Mouse (Mus musculus) midbrain, embryonic 12.5 days (tissue): Measurements from ENCODE around the gene Trpm2. TPM values are rescaled to one million over a fixed set of nuclear protein-coding genes. Genes with fewer than 3 reads are reported as not detected.

ENCODE experiments used
- ATAC-seq: fragments of 200-750 bp; cut with Nextera tagmentation; 2 replicates; pipeline ENCODE4 v1.8.0; 2017; ENCODE audit warnings: low read depth, moderate TSS enrichment, moderate library complexity; ENCODE audit not compliant: low FRiP score
- H3K27ac ChIP-seq: fragments of 300-500 bp; sonication (generic); replicated peaks from 2 replicates; pipeline ENCODE4 v1.5.1; 2016; ENCODE audit warnings: mild to moderate bottlenecking
- H3K27me3 ChIP-seq: fragments of 300-500 bp; sonication (generic); 2 replicates; pipeline ENCODE4 v1.6.1; 2016; ENCODE audit warnings: mild to moderate bottlenecking
- H3K36me3 ChIP-seq: fragments of 300-500 bp; sonication (generic); 2 replicates; pipeline ENCODE4 v1.6.1; 2016
- H3K4me1 ChIP-seq: fragments of 300-500 bp; sonication (generic); 2 replicates; pipeline ENCODE4 v1.6.1; 2016
- H3K4me2 ChIP-seq: fragments of 300-500 bp; sonication (generic); replicated peaks from 2 replicates; pipeline ENCODE4 v1.6.1; 2016; ENCODE audit warnings: mild to moderate bottlenecking, moderate library complexity
- H3K4me3 ChIP-seq: fragments of 300-500 bp; sonication (generic); 2 replicates; pipeline ENCODE4 v1.5.1; 2016; ENCODE audit warnings: mild to moderate bottlenecking
- H3K9ac ChIP-seq: fragments of 300-500 bp; sonication (generic); replicated peaks from 2 replicates; pipeline ENCODE4 v1.6.1; 2016; ENCODE audit warnings: mild to moderate bottlenecking, moderate library complexity
- H3K9me3 ChIP-seq: fragments of 300-500 bp; sonication (generic); 2 replicates; pipeline ENCODE4 v1.6.1; 2016; ENCODE audit warnings: mild to moderate bottlenecking
- WGBS: fragments of 180-500 bp; shearing (Covaris S2); methylation state at CpG from one replicate; pipeline ENCODE4 v1.1.7; 2016; 5-methylcytosine and 5-hydroxymethylcytosine counted together
- polyA plus RNA-seq: library from polyadenylated mRNA; unstranded; fragments of >200 nt; fragmentation: Nextera tagmentation; extraction: Ambion mirVana; gene quantifications from 2 replicates; pipeline ENCODE4 v1.2.1, GENCODE M21; 2016

The Trpm2 gene
- polyA plus RNA-seq, 1 experiment from 2014 or later, result 1.5 TPM

DNA sequence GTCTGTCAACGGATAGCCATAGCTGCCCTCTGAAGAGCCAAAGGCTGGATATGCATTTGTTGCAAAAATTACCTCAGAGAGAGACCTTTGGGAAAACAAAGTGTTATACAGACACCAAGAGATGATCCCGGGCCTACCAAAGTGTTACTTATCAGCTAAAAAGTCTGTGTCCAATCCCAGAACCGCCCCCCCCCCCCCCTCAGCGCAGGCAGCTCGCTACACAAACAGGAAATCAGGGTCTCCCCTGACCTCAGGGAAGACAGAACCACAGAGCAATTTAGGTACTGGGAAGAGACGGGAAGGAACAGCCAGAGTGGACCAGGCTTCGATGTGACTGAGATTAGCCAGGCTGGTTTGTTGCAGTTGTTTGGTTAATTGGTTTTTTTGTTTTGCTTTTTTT is 36.8 kb upstream of the Trpm2 start:
- WGBS, result 58% methylated on average over 7 of the region's 7 CpGs
- H3K9me3 ChIP-seq, result no peaks in the 10 kb centered on the region
- no peak overlapping the region for H3K4me3 ChIP-seq
- H3K27me3 ChIP-seq, result peaks cover 7% of the 10 kb centered on the region
- H3K4me1 ChIP-seq, result peaks cover 35% of the 10 kb centered on the region
- H3K36me3 ChIP-seq, result peaks cover 8% of the 10 kb centered on the region
- no peak overlapping the region for H3K27ac ChIP-seq
- H3K9ac ChIP-seq, result 0 out of 2 replicates have a peak overlapping the region, but pooled peaks have one; percentile 11
- no peak for ATAC-seq
- H3K4me2 ChIP-seq, result 0 out of 2 replicates have a peak overlapping the region, but pooled peaks have one; percentile 17

DNA sequence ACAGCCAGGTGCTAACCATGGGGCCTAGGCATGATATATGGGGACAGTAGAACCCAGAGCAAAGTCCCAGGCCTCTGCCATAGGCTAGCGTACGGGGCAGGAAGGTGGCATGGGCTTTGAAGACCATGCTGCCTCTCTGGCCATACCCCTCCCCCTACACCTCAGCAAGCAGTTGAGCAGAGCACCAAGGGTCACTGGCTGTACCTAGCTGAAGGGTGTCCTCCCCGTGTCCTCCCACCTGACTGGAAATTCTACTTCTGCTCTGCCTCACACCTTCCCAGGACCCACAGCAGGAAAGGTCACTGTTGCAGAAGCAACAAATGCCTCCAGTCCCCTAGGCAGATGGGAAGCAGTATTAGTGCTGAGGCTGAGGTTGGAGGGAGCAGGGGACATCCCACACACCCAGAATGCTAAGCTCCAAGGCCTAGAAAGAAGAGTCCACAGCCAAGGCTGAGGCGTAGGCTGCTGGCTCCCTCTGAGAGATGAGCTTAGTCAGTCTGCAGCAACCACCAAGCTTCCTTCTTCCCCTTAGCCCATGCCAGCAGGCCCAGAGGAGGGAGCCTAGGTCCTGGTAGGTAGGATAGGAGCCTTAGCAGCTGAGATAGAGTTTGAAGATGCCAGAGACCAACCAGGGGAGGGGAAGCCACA is 35.6 kb upstream of the Trpm2 start:
- WGBS, result 82% methylated on average over 4 of the region's 4 CpGs

DNA sequence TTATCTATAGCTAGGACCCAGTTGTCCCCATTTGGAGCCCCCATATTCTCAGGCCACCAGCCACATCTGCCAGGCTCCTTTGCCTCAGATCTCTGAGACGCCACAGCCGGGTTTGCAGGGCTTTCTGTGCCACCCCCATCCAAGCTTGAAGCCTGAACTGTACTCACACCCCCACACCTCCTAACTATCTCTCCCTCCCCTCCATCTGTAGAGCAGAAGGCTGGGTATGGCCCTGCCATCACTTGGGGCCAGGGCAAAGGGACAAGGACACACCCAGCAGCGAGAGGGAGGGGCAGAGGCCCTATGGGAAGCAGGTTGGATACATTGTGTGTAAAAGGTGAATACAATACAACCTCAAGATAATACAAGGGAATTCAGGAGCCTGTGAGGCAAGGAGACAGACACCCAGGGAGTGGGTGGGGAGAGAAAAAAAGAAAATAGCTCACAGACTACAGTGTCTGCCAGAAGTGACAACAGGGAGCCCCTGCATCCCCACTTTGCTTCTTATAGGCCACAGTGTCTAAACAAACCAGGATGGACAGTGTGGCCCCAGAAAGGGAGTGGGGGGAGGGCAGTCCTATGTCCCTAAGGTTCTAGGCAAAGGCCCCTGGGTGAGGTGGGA is 34.2 kb upstream of the Trpm2 start:
- ATAC-seq, result no peak
- Histone ChIP-seq H3K9ac (no peak overlapping the region), H3K9me3 (no peaks in the 10 kb centered on the region), H3K27me3 (no peaks in the 10 kb centered on the region), H3K27ac (no peak overlapping the region), H3K4me3 (no peak overlapping the region), H3K4me1 (peaks cover 32% of the 10 kb centered on the region), H3K4me2 (no peak overlapping the region), H3K36me3 (peaks cover 34% of the 10 kb centered on the region)
- WGBS, result 89% methylated on average over 3 of the region's 3 CpGs

More for the DNA sequence above, 35.6 kb upstream of the Trpm2 start:
- Histone ChIP-seq H3K9me3 (no peaks in the 10 kb centered on the region), H3K27me3 (peaks cover 6% of the 10 kb centered on the region), H3K9ac (no peak overlapping the region), H3K4me1 (peaks cover 35% of the 10 kb centered on the region), H3K36me3 (peaks cover 21% of the 10 kb centered on the region), H3K27ac (no peak overlapping the region), H3K4me2 (no peak overlapping the region), H3K4me3 (no peak overlapping the region)
- ATAC-seq, result no peak

DNA sequence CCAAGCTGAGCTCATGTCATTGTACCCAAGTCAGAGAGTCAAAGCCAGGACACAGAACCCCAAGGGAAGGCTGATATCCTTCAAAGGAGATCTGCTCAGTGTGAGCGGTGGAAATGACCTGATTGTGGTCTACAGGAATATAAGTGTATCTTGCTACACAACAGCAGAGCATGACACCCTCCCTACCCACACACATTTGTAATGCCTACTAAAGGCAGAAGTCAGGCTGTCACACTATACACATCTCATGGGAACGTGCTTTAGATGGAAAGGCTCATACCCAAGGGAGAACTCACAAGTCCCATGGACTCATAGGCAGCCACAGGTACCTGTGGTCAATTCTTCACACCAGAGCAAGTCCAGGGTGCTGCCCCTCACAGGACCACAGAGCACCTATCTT is 32.0 kb upstream of the Trpm2 start:
- Histone ChIP-seq H3K27me3 (no peaks in the 10 kb centered on the region), H3K4me1 (peaks cover 17% of the 10 kb centered on the region), H3K4me3 (no peak overlapping the region), H3K36me3 (peaks cover 55% of the 10 kb centered on the region), H3K9me3 (no peaks in the 10 kb centered on the region), H3K9ac (no peak overlapping the region), H3K4me2 (no peak overlapping the region), H3K27ac (no peak overlapping the region)
- 85% methylated on average over 2 of the region's 2 CpGs for WGBS
- ATAC-seq, result no peak

DNA sequence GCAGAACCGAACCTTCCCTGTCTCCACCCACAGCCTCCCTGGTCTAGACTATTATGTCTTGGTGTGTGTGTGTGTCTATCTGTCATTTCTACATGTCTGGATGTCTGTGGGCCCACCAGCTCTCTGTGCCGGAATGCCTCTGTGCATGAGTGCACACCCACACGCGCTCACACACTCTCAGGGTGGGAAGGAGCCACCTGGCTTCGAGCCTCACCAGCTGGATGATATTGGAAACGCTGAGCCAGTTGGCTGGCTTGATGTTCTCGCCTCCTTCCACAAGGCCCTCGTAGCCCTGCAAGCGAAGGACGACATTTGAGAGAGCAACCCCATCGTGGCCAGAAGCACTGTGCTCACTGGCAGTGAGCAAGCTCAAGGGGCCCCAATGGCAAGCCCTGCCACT is 31.4 kb upstream of the Trpm2 start:
- Histone ChIP-seq H3K27ac (no peak overlapping the region), H3K4me2 (no peak overlapping the region), H3K27me3 (no peaks in the 10 kb centered on the region), H3K4me3 (no peak overlapping the region), H3K4me1 (peaks cover 12% of the 10 kb centered on the region), H3K36me3 (peaks cover 59% of the 10 kb centered on the region), H3K9ac (no peak overlapping the region), H3K9me3 (no peaks in the 10 kb centered on the region)
- no peak for ATAC-seq
- 94% methylated on average over 11 of the region's 11 CpGs for WGBS

DNA sequence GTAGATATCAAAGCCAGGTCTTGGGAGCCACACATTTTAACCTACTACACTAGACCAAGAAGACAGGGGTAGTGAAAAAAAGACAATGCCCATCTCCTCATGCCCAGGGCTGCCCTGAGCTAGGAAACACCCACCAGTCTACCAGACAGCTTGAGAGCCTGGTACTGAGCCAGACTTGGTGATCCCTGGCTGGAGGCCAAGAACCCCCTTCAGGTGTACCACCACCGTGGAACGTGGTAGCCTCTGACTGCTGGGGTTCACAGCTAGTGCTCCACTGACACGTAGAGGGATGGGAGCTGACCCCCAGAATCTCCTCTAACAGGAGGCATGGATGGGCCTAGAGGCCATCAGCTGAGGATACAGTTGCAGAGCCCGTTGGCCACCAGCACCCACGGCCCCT is 29.8 kb upstream of the Trpm2 start:
- no peak overlapping the region for H3K27ac ChIP-seq
- ATAC-seq, result no peak

DNA sequence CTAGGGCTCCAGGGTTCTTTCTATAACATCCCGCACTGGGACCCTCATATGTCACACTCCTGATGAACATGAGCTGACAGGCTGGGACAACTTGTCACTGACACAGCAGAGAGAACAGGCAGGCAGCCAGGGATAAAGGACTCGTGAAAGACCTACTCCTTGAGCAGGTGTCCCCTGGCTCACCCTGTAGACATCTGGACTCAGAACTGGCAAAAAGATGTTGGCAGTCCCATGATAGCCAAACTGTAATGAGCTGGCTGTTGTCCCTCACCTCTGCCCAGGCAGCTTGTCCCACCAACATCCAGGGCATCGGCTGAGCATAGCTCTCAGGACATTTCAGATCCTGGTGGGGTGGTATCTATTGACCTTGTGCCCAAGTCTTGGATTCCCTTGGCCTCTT is 25.3 kb upstream of the Trpm2 start:
- Histone ChIP-seq H3K4me1 (no peaks in the 10 kb centered on the region), H3K9me3 (no peaks in the 10 kb centered on the region), H3K27ac (no peak overlapping the region), H3K27me3 (no peaks in the 10 kb centered on the region), H3K4me3 (no peak overlapping the region), H3K9ac (no peak overlapping the region), H3K4me2 (no peak overlapping the region), H3K36me3 (peaks cover 92% of the 10 kb centered on the region)
- no peak for ATAC-seq
- WGBS, result 92% methylated on average over 3 of the region's 3 CpGs

More for the DNA sequence above, 29.8 kb upstream of the Trpm2 start:
- Histone ChIP-seq H3K4me3 (no peak overlapping the region), H3K9ac (no peak overlapping the region), H3K36me3 (peaks cover 75% of the 10 kb centered on the region), H3K27me3 (no peaks in the 10 kb centered on the region), H3K9me3 (no peaks in the 10 kb centered on the region), H3K4me2 (no peak overlapping the region), H3K4me1 (no peaks in the 10 kb centered on the region)
- WGBS, result 96% methylated on average over 5 of the region's 5 CpGs

DNA sequence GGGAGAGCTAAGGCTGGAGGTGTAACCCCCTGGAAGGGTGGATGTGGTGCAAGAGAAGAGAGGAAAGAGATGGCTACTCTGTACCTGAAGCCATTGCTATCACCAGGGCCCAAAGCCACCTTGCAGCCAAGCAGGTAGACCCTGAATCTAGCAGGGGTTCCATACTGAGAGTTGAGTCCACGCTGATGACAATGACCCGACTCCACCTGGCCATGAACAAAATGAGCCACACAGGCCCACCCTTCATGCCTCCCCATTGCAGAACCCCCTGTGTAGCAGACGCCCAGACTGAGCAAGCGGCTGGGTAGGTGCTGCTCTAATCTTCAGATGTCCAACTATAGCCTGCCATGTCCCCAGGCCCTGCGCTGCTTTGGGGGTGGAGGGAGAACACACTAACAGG is 15.4 kb upstream of the Trpm2 start:
- Histone ChIP-seq H3K36me3 (peaks cover 47% of the 10 kb centered on the region), H3K4me3 (no peak overlapping the region), H3K9me3 (no peaks in the 10 kb centered on the region), H3K27me3 (no peaks in the 10 kb centered on the region), H3K4me1 (no peaks in the 10 kb centered on the region), H3K27ac (no peak overlapping the region), H3K9ac (no peak overlapping the region), H3K4me2 (no peak overlapping the region)
- WGBS, result 72% methylated on average over 5 of the region's 5 CpGs
- no peak for ATAC-seq

DNA sequence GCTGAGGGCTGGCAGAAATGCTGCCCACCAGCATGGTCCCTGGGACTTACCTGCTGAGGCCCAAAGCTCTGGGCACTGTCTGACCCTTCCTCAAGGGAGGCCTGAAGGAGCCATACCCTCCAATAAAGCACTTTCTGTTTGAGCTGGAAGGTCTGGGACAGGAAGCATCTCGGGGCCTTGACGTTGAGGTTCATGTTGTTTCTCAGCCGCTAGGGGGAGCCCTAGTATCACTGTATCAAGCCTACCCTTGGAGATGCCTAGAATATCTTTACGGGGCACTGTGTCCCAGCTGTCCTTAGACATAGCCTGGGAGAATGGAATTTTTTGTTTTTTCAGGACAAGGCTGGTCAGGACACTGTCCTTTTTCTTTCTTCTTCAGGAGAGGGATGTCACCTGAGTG is 14.3 kb upstream of the Trpm2 start:
- WGBS, result 6% methylated on average over 4 of the region's 4 CpGs

DNA sequence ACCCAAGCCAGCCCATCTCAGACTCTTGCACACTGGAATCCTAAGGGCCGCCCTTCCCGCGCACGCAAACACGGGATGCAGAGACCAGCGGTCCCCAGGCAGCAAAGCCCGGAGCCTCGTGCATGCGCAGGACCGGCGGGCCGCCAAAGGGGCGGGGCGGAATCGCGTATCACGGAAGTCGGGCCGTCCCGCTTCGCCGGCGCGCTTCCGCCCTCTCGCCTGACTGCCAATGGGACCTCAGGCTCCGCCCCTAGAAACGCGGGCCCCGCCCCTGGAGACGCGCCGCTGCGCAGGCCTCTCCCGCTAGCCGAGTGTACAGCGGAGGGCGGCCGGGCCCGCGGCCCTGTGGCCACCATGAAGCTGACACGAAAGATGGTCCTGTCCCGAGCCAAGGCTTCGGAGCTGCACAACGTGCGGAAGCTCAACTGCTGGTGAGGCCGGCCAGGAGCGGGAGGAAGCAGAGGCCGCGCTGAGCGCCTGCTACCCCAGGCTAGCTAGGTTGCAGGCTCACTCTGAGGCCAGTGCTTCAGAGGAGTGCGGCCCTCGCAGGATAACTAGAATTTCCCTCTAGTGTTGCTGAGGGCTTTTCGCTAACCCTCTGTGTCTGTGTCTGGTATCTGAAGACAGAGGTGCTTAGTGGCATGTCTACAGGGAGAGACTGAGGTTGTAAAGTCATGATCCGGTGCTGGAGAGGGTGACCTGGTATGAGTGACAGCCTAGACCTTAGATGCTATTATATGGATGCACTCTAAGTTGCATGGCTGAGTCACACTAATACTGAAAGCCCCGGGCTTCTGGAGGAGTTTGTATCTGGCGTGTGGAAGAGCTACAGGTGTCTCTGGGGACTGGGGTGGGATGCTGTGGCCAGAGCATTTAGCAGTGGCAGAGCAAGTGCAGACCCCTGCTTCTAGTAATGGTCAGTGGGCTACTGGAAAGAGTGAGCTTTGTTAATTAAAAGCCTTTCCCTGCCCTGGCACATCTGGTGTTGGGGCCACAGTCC is 8.3 kb upstream of the Trpm2 start, which contains the start of gene 1810043G02Rik:
Gene 1810043G02Rik, plus strand, starts transcription at position 174 of the 1,000 bp plus-strand sequence.
- Histone ChIP-seq H3K9me3 (no peaks in the 10 kb centered on the region), H3K27ac (peak within 1 kb of the TSS; percentile 80), H3K27me3 (no peaks in the 10 kb centered on the region), H3K9ac (peak within 1 kb of the TSS; percentile 70), H3K36me3 (peaks cover 12% of the 10 kb centered on the region), H3K4me1 (peaks cover 14% of the 10 kb centered on the region), H3K4me2 (peak within 1 kb of the TSS; percentile 69), H3K4me3 (peak within 1 kb of the TSS; percentile 55)
- peak; percentile 98 for ATAC-seq
- 1% methylated on average over 57 of the region's 57 CpGs for WGBS

More for the DNA sequence above, 14.3 kb upstream of the Trpm2 start:
- H3K9ac ChIP-seq, result no peak overlapping the region
- no peaks in the 10 kb centered on the region for H3K9me3 ChIP-seq
- no peak overlapping the region for H3K27ac ChIP-seq
- no peaks in the 10 kb centered on the region for H3K27me3 ChIP-seq
- ATAC-seq, result peak; percentile 58
- peaks cover 40% of the 10 kb centered on the region for H3K36me3 ChIP-seq
- peaks cover 1% of the 10 kb centered on the region for H3K4me1 ChIP-seq
- H3K4me2 ChIP-seq, result no peak overlapping the region
- H3K4me3 ChIP-seq, result no peak overlapping the region

DNA sequence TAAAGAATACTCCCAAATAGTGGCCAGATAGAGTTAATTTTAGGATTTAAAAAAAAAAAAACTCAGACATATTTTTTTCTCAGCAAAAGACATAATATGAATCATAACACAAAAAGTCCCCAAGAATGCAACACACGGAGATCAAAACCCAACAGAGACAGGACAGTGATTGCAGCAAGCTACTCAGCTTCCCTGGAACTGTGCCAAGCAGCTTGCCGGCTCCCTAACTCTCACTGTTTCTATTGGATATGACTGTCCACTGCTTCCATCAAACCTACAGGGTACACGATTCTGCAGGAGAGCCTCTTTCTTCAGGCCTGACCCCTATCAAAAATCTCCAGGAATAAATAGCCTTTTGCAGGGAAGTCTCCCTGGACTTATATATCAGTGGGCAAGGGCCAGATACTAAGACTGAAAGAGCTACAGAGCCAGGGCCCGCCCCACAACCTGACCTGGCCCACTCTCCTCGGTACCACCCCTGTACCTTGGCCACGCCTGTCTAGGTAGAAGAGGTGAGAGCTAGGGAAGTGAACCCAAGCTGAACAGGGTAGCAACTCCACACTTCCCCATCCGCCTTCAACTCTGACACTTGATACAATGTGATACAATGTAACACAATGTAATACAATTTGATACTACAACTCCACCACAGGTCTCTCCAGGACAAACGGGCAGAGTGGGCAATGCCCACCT is 6.2 kb upstream of the Trpm2 start:
- WGBS, result 79% methylated on average over 8 of the region's 8 CpGs
- Histone ChIP-seq H3K4me1 (peaks cover 14% of the 10 kb centered on the region), H3K9me3 (no peaks in the 10 kb centered on the region), H3K36me3 (peaks cover 9% of the 10 kb centered on the region), H3K27me3 (no peaks in the 10 kb centered on the region), H3K9ac (no peak overlapping the region), H3K4me2 (no peak overlapping the region), H3K27ac (no peak overlapping the region), H3K4me3 (no peak overlapping the region)
- no peak for ATAC-seq
